Mouse (Mus musculus) heart, adult 2 months (tissue): ENCODE measurements at regions not wholly inside any gene's neighbourhood (a gene's known extent, or its start where the extent isn't known, plus 50 kb on each side); places are given as distances from the start of the nearest gene placed in this dataset.

Source experiments
- CTCF ChIP-seq: fragments of 200-600 bp; IDR thresholded peaks from 2 replicates; pipeline ENCODE4 v1.8.1; 2022; ENCODE audit warnings: antibody characterized with exemption, mild to moderate bottlenecking, moderate library complexity
- POLR2A ChIP-seq: fragments of 200-500 bp; IDR thresholded peaks from 2 replicates; pipeline ENCODE4 v1.6.1; 2011; ENCODE audit warnings: mild to moderate bottlenecking, low read depth, low read length, control low read depth; ENCODE audit not compliant: insufficient read depth

- no peak for TF ChIP-seq POLR2A
- peak; percentile 62 for TF ChIP-seq CTCF
Observed at GRCm38 (mm10) chr16:66013608-66014007, 198.6 kb downstream of the Vgll3 start.
